Mouse (Mus musculus): ENCODE measurements at regions not wholly inside any gene's neighbourhood (a gene's known extent, or its start where the extent isn't known, plus 50 kb on each side); places are given as distances from the start of the nearest gene placed in this dataset.

- Histone ChIP-seq H3K4me2 (ENCODE audit: insufficient read depth, low read depth, poor library complexity, severe bottlenecking) (no peak overlapping the region), H3K4me3 (replicated peaks in 1 of 3; ENCODE audit: low read depth in 2 of 3, low read length in 2 of 3, poor library complexity in 1 of 3) (no peak overlapping the region), H3K9ac (ENCODE audit: insufficient read depth, low read depth) (no peak overlapping the region), H3K27ac (ENCODE audit: insufficient read depth, low read depth) (no peak overlapping the region), H3K27me3 (replicated peaks) (no peaks in the 10 kb centered on the region), H3K79me2 (replicated peaks; ENCODE audit: control insufficient read depth, extremely low read depth, insufficient read depth, poor library complexity, severe bottlenecking) (no peaks in the 10 kb centered on the region), H3K9me3 (replicated peaks; ENCODE audit: low read length) (peaks cover 38% of the 10 kb centered on the region), H3K36me3 (replicated peaks in 1 of 2; ENCODE audit: control insufficient read depth in 1 of 2, insufficient read depth in 1 of 2, low read length in 1 of 2) (no peaks in the 10 kb centered on the region), H3K4me1 (ENCODE audit: control insufficient read depth in 1 of 2, insufficient read depth in 2 of 2) (no peaks in the 10 kb centered on the region)
- DNase-seq (ENCODE audit: extremely low read depth): no peak
- TF ChIP-seq ZNF384 (IDR thresholded peaks at IDR 0.05; ENCODE audit: low read depth, low read length) (no peak), MYC (IDR thresholded peaks at IDR 0.05; ENCODE audit: low read depth, low read length) (no peak), MEF2A (IDR thresholded peaks at IDR 0.05; ENCODE audit: borderline replicate concordance, low read depth, low read length) (no peak), PAX5 (IDR thresholded peaks at IDR 0.05; ENCODE audit: low read length) (no peak), JUN (IDR thresholded peaks at IDR 0.05; ENCODE audit: insufficient read depth, low read depth, low read length) (no peak), E2F4 (IDR thresholded peaks at IDR 0.05; ENCODE audit: insufficient replicate concordance, low read depth, low read length) (no peak), JUND (conservative IDR thresholded peaks at IDR 0.05; ENCODE audit: low read depth, low read length) (no peak), CHD1 (IDR thresholded peaks at IDR 0.05; ENCODE audit: low read depth, low read length) (no peak), MAFK (IDR thresholded peaks at IDR 0.05; ENCODE audit: insufficient replicate concordance, low read length) (no peak)
- dilution Hi-C loops (cut with MboI; ENCODE audit: extremely low pct_ligation_motif_present, extremely low pct_unique_long_range_greater_than_20kb, low sequenced_read_pairs): no loop called here
- in situ Hi-C loops (cut with MboI; ENCODE audit: low pct_ligation_motif_present, low pct_unique_long_range_greater_than_20kb, low sequenced_read_pairs): no loop called here
Observed at GRCm38 (mm10) chr7:77738996-77739765, 998.6 kb downstream of the Ntrk3 start.
